Mouse (Mus musculus): Measurements from ENCODE around the gene Grip1.

GRCm38 (mm10) chr10:119884591-119884990 lies 431.0 kb downstream of the Grip1 start:
- TF ChIP-seq EP300 (IDR thresholded peaks at IDR 0.05) (no peak), CTCF (IDR thresholded peaks at IDR 0.05) (no peak)
